Mouse (Mus musculus): ENCODE results near the gene Ttc32. TPM values are rescaled to one million over a fixed set of nuclear protein-coding genes. Genes with fewer than 3 reads are reported as not detected.

The Ttc32 gene
- total and polyA plus RNA-seq, 3 experiments = 11.5 to 28.8 (median 11.7) TPM

GRCm38 (mm10) chr12:9010311-9010710 lies 19.5 kb upstream of the Ttc32 start:
- Histone ChIP-seq H3K4me1 (ENCODE audit: control insufficient read depth in 1 of 2, insufficient read depth in 2 of 2) (no peaks in the 10 kb centered on the region), H3K9ac (ENCODE audit: insufficient read depth, low read depth) (no peak overlapping the region), H3K27ac (ENCODE audit: insufficient read depth, low read depth) (no peak overlapping the region), H3K79me2 (replicated peaks; ENCODE audit: control insufficient read depth, extremely low read depth, insufficient read depth, poor library complexity, severe bottlenecking) (no peaks in the 10 kb centered on the region), H3K36me3 (replicated peaks in 1 of 2; ENCODE audit: control insufficient read depth in 1 of 2, insufficient read depth in 1 of 2, low read length in 1 of 2) (peaks cover 10 to 18% of the 10 kb centered on the region in 2 experiments), H3K4me2 (ENCODE audit: insufficient read depth, low read depth, poor library complexity, severe bottlenecking) (no peak overlapping the region), H3K4me3 (replicated peaks in 1 of 3; ENCODE audit: low read depth in 2 of 3, low read length in 2 of 3, poor library complexity in 1 of 3) (no peak overlapping the region), H3K27me3 (replicated peaks) (no peaks in the 10 kb centered on the region), H3K9me3 (replicated peaks; ENCODE audit: low read length) (no peaks in the 10 kb centered on the region)
- in situ Hi-C loops (cut with MboI; ENCODE audit: low pct_ligation_motif_present, low pct_unique_long_range_greater_than_20kb, low sequenced_read_pairs) = loop anchor here (10.0 to 25.0 kb wide), 3 partner anchors 236 to 698 kb away; partner anchors contain the start of genes Gdf7, Hs1bp3 and Sdc1
- dilution Hi-C loops (cut with MboI; ENCODE audit: extremely low pct_ligation_motif_present, extremely low pct_unique_long_range_greater_than_20kb, low sequenced_read_pairs) = no loop called here
- TF ChIP-seq USF1 (IDR thresholded peaks at IDR 0.05; ENCODE audit: low read depth, low read length) = no peak
- no peak for TF ChIP-seq TCF12 (IDR thresholded peaks at IDR 0.05; ENCODE audit: low read depth, low read length)
- TF ChIP-seq MAZ (IDR thresholded peaks at IDR 0.05; ENCODE audit: low read depth, low read length) = no peak
- DNase-seq (ENCODE audit: extremely low read depth) = no peak

DNA sequence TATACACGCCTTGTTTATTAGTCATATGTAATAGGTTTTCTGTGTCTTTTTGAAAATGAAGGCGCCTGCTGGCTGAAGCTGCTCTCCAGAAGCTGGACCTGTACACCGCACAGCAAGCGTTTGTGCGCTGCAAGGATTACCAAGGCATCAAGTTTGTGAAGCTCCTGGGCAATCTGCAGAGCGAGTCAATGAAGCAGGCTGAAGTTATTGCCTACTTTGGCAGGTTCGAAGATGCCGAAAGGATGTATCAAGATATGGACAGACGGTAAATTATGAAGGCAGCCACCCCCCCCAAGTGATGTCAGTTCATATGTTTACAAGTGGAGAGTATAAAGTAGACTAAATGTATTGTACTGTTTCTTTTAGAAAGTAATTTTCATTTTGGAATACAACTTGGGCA lies 13.4 kb upstream of the Ttc32 start:
- Histone ChIP-seq H3K36me3 (replicated peaks in 1 of 2; ENCODE audit: control insufficient read depth in 1 of 2, insufficient read depth in 1 of 2, low read length in 1 of 2) (peaks cover 5 to 27% of the 10 kb centered on the region in 2 experiments), H3K4me3 (replicated peaks in 1 of 3; ENCODE audit: low read depth in 2 of 3, low read length in 2 of 3, poor library complexity in 1 of 3) (no peak overlapping the region), H3K9me3 (replicated peaks; ENCODE audit: low read length) (no peaks in the 10 kb centered on the region), H3K27ac (ENCODE audit: insufficient read depth, low read depth) (no peak overlapping the region), H3K79me2 (replicated peaks; ENCODE audit: control insufficient read depth, extremely low read depth, insufficient read depth, poor library complexity, severe bottlenecking) (no peaks in the 10 kb centered on the region), H3K4me1 (ENCODE audit: control insufficient read depth in 1 of 2, insufficient read depth in 2 of 2) (no peaks in the 10 kb centered on the region), H3K4me2 (ENCODE audit: insufficient read depth, low read depth, poor library complexity, severe bottlenecking) (no peak overlapping the region), H3K9ac (ENCODE audit: insufficient read depth, low read depth) (no peak overlapping the region), H3K27me3 (replicated peaks) (no peaks in the 10 kb centered on the region)
- no peak for TF ChIP-seq SIN3A (IDR thresholded peaks at IDR 0.05; ENCODE audit: low read length)
- no peak for TF ChIP-seq USF1 (IDR thresholded peaks at IDR 0.05; ENCODE audit: low read depth, low read length)
- TF ChIP-seq JUND (conservative IDR thresholded peaks at IDR 0.05; ENCODE audit: low read depth, low read length) = no peak
- no peak for TF ChIP-seq NELFE (IDR thresholded peaks at IDR 0.05; ENCODE audit: low read depth, low read length)
- no peak for DNase-seq (ENCODE audit: extremely low read depth)
- in situ Hi-C loops (cut with MboI; ENCODE audit: low pct_ligation_motif_present, low pct_unique_long_range_greater_than_20kb, low sequenced_read_pairs) = loop anchor here (10.0 to 25.0 kb wide), 3 partner anchors 242 to 704 kb away; partner anchors contain the start of genes Gdf7, Hs1bp3 and Sdc1
- dilution Hi-C loops (cut with MboI; ENCODE audit: extremely low pct_ligation_motif_present, extremely low pct_unique_long_range_greater_than_20kb, low sequenced_read_pairs) = no loop called here

GRCm38 (mm10) chr12:9020431-9020830 lies 9.4 kb upstream of the Ttc32 start:
- no peaks in the 10 kb centered on the region for H3K79me2 ChIP-seq (replicated peaks; ENCODE audit: control insufficient read depth, extremely low read depth, insufficient read depth, poor library complexity, severe bottlenecking)
- no peaks in the 10 kb centered on the region for H3K4me1 ChIP-seq (ENCODE audit: control insufficient read depth in 1 of 2, insufficient read depth in 2 of 2)
- no peak overlapping the region for H3K9ac ChIP-seq (ENCODE audit: insufficient read depth, low read depth)
- no peaks in the 10 kb centered on the region for H3K9me3 ChIP-seq (replicated peaks; ENCODE audit: low read length)
- H3K4me2 ChIP-seq (ENCODE audit: insufficient read depth, low read depth, poor library complexity, severe bottlenecking) = no peak overlapping the region
- DNase-seq (ENCODE audit: extremely low read depth) = no peak
- H3K36me3 ChIP-seq (replicated peaks in 1 of 2; ENCODE audit: control insufficient read depth in 1 of 2, insufficient read depth in 1 of 2, low read length in 1 of 2) = peaks cover 0 to 25% of the 10 kb centered on the region in 2 experiments
- TF ChIP-seq E2F4 (IDR thresholded peaks at IDR 0.05; ENCODE audit: insufficient replicate concordance, low read depth, low read length) = no peak
- TF ChIP-seq MAZ (IDR thresholded peaks at IDR 0.05; ENCODE audit: low read depth, low read length) = no peak
- TF ChIP-seq ELF1 (IDR thresholded peaks at IDR 0.05; ENCODE audit: low read depth, low read length) = no peak
- no peak for TF ChIP-seq HCFC1 (IDR thresholded peaks at IDR 0.05; ENCODE audit: low read depth, low read length)
- no peak for TF ChIP-seq CHD1 (IDR thresholded peaks at IDR 0.05; ENCODE audit: low read depth, low read length)
- TF ChIP-seq USF1 (IDR thresholded peaks at IDR 0.05; ENCODE audit: low read depth, low read length) = no peak
- TF ChIP-seq ZC3H11A (IDR thresholded peaks at IDR 0.05; ENCODE audit: low read depth, low read length) = no peak
- no peak for TF ChIP-seq USF2 (conservative IDR thresholded peaks at IDR 0.05; ENCODE audit: low read depth, low read length)
- no peak for TF ChIP-seq TCF12 (IDR thresholded peaks at IDR 0.05; ENCODE audit: low read depth, low read length)
- TF ChIP-seq NELFE (IDR thresholded peaks at IDR 0.05; ENCODE audit: low read depth, low read length) = no peak
- TF ChIP-seq CHD2 (IDR thresholded peaks at IDR 0.05; ENCODE audit: low read length) = no peak
- TF ChIP-seq SMC3 (IDR thresholded peaks at IDR 0.05; ENCODE audit: low read depth, low read length) = no peak
- TF ChIP-seq MYC (IDR thresholded peaks at IDR 0.05; ENCODE audit: low read depth, low read length) = no peak
- TF ChIP-seq POLR2AphosphoS2 (IDR thresholded peaks at IDR 0.05; ENCODE audit: low read depth, low read length) = no peak
- H3K27ac ChIP-seq (ENCODE audit: insufficient read depth, low read depth) = no peak overlapping the region
- no peak overlapping the region for H3K4me3 ChIP-seq (replicated peaks in 1 of 3; ENCODE audit: low read depth in 2 of 3, low read length in 2 of 3, poor library complexity in 1 of 3)
- dilution Hi-C loops (cut with MboI; ENCODE audit: extremely low pct_ligation_motif_present, extremely low pct_unique_long_range_greater_than_20kb, low sequenced_read_pairs) (no loop called here), in situ Hi-C loops (cut with MboI; ENCODE audit: low pct_ligation_motif_present, low pct_unique_long_range_greater_than_20kb, low sequenced_read_pairs) (loop anchor here (25.0 kb wide), 2 partner anchors 483 to 708 kb away; partner anchors contain the start of genes Gdf7 and Hs1bp3)
- no peaks in the 10 kb centered on the region for H3K27me3 ChIP-seq (replicated peaks)

All from CH12.LX (cell line).